Mouse (Mus musculus): ENCODE results near the gene Zfp444. TPM values are rescaled to one million over a fixed set of nuclear protein-coding genes. Genes with fewer than 3 reads are reported as not detected.
"Not testable (repeated sequence)": the region's sequence is repeated elsewhere in the genome, so short reads cannot be mapped to it uniquely, and the experiment has no call there.

Zfp444 gene
- total RNA-seq, 2 experiments from 2014 or later = 58.2 to 66.7 TPM

GRCm38 (mm10) chr7:6159604-6160003 lies 12.4 kb upstream of the Zfp444 start:
- DNase-seq (ENCODE audit: extremely low spot score in 1 of 2, low spot score in 1 of 2) = no peak

- no peak for DNase-seq (ENCODE audit: extremely low spot score in 1 of 2, low spot score in 1 of 2)
Measured at GRCm38 (mm10) chr7:6161541-6161940, 10.5 kb upstream of the Zfp444 start.

GRCm38 (mm10) chr7:6162172-6162571 lies 9.9 kb upstream of the Zfp444 start:
- DNase-seq (ENCODE audit: extremely low spot score in 1 of 2, low spot score in 1 of 2) = no peak

- DNase-seq (ENCODE audit: extremely low spot score in 1 of 2, low spot score in 1 of 2) = no peak
Measured at GRCm38 (mm10) chr7:6164671-6165070, 7.4 kb upstream of the Zfp444 start.

GRCm38 (mm10) chr7:6169403-6169802 lies 2.6 kb upstream of the Zfp444 start:
- DNase-seq (ENCODE audit: extremely low spot score in 1 of 2, low spot score in 1 of 2) = no peak

GRCm38 (mm10) chr7:6170391-6170790 lies 1.6 kb upstream of the Zfp444 start:
- DNase-seq (ENCODE audit: extremely low spot score in 1 of 2, low spot score in 1 of 2) = no peak

GRCm38 (mm10) chr7:6170871-6171270 lies 1.2 kb upstream of the Zfp444 start:
- no peak for DNase-seq (ENCODE audit: extremely low spot score in 1 of 2, low spot score in 1 of 2)

- peak in 1 of 2 experiments; percentile 47 for DNase-seq (ENCODE audit: extremely low spot score in 1 of 2, low spot score in 1 of 2)
Measured at GRCm38 (mm10) chr7:6171444-6172005, 501 bp upstream of the Zfp444 start.

GRCm38 (mm10) chr7:6172674-6173244 lies 733 bp downstream of the Zfp444 start:
- peak in 1 of 2 experiments; percentile 25 for DNase-seq (ENCODE audit: extremely low spot score in 1 of 2, low spot score in 1 of 2)

- no peak for DNase-seq (ENCODE audit: extremely low spot score in 1 of 2, low spot score in 1 of 2)
Measured at GRCm38 (mm10) chr7:6173872-6174271, 1.8 kb downstream of the Zfp444 start.

- not testable (repeated sequence) for DNase-seq (ENCODE audit: extremely low spot score in 1 of 2, low spot score in 1 of 2)
Measured at GRCm38 (mm10) chr7:6174365-6174987, 2.5 kb downstream of the Zfp444 start.

GRCm38 (mm10) chr7:6179013-6179412 lies 7.0 kb downstream of the Zfp444 start:
- no peak for DNase-seq (ENCODE audit: extremely low spot score in 1 of 2, low spot score in 1 of 2)

GRCm38 (mm10) chr7:6182882-6183281 lies 10.9 kb downstream of the Zfp444 start:
- DNase-seq (ENCODE audit: extremely low spot score in 1 of 2, low spot score in 1 of 2) = no peak

- no peak for DNase-seq (ENCODE audit: extremely low spot score in 1 of 2, low spot score in 1 of 2)
Measured at GRCm38 (mm10) chr7:6183802-6184201, 11.8 kb downstream of the Zfp444 start.

- DNase-seq (ENCODE audit: extremely low spot score in 1 of 2, low spot score in 1 of 2) = no peak
Measured at GRCm38 (mm10) chr7:6184521-6184920, 12.5 kb downstream of the Zfp444 start.

- DNase-seq (ENCODE audit: extremely low spot score in 1 of 2, low spot score in 1 of 2) = no peak
Measured at GRCm38 (mm10) chr7:6185391-6185790, 13.4 kb downstream of the Zfp444 start.

- no peak for DNase-seq (ENCODE audit: extremely low spot score in 1 of 2, low spot score in 1 of 2)
Measured at GRCm38 (mm10) chr7:6186176-6186575, 14.2 kb downstream of the Zfp444 start.

GRCm38 (mm10) chr7:6186756-6187155 lies 14.7 kb downstream of the Zfp444 start:
- no peak for DNase-seq (ENCODE audit: extremely low spot score in 1 of 2, low spot score in 1 of 2)

- no peak for DNase-seq (ENCODE audit: extremely low spot score in 1 of 2, low spot score in 1 of 2)
Measured at GRCm38 (mm10) chr7:6189542-6189941, 17.5 kb downstream of the Zfp444 start.

GRCm38 (mm10) chr7:6191376-6191775 lies 19.4 kb downstream of the Zfp444 start:
- DNase-seq (ENCODE audit: extremely low spot score in 1 of 2, low spot score in 1 of 2) = peak; percentile 71 to 95

- DNase-seq (ENCODE audit: extremely low spot score in 1 of 2, low spot score in 1 of 2) = peak; percentile 40 to 63
Measured at GRCm38 (mm10) chr7:6194129-6194528, 22.1 kb downstream of the Zfp444 start.

- DNase-seq (ENCODE audit: extremely low spot score in 1 of 2, low spot score in 1 of 2) = no peak
Measured at GRCm38 (mm10) chr7:6195777-6196176, 23.8 kb downstream of the Zfp444 start.

All from layer of hippocampus, postnatal 25 days (tissue).